Mouse (Mus musculus): ENCODE data around the gene Hmga1. TPM values are rescaled to one million over a fixed set of nuclear protein-coding genes. Genes with fewer than 3 reads are reported as not detected.
A peak's percentile ranks its signal among the peaks of the same experiment; 100 is the strongest.

Gene Hmga1
- polyA plus RNA-seq, 1 experiment from 2014 or later, result 142 TPM

- H3K27ac ChIP-seq (replicated peaks; ENCODE audit: low read depth, low read length), result no peak overlapping the region
- peak; percentile 23; the same call in 1 of the 2 replicates for ATAC-seq (ENCODE audit: low read depth)
- H3K27me3 ChIP-seq (replicated peaks; ENCODE audit: control insufficient read depth, insufficient read depth, low read length), result peaks cover 64% of the 10 kb centered on the region
- 1% methylated on average over 16 of the region's 64 CpGs for WGBS
- H3K4me1 ChIP-seq (ENCODE audit: control insufficient read depth, insufficient read depth, low read length), result 0 out of 2 replicates have a peak, but pooled peaks cover 8% of the 10 kb centered on the region
- no peaks in the 10 kb centered on the region for H3K36me3 ChIP-seq (ENCODE audit: control insufficient read depth, insufficient read depth, low read length)
- DNase-seq (ENCODE audit: low spot score), result no peak
- peak overlapping the region; percentile 59 for H3K4me3 ChIP-seq (ENCODE audit: low read depth, low read length)
- peak overlapping the region; percentile 100 for H3K4me2 ChIP-seq (ENCODE audit: low read depth, low read length)
- no peaks in the 10 kb centered on the region for H3K9me3 ChIP-seq (ENCODE audit: control insufficient read depth, low read length)
- H3K9ac ChIP-seq (ENCODE audit: low read depth, low read length), result peak overlapping the region; percentile 63
Measured at GRCm38 (mm10) chr17:27511865-27512618, 44.3 kb upstream of the Hmga1 start.

- 0 out of 2 replicates have a peak, but pooled peaks cover 8% of the 10 kb centered on the region for H3K4me1 ChIP-seq (ENCODE audit: control insufficient read depth, insufficient read depth, low read length)
- H3K27ac ChIP-seq (replicated peaks; ENCODE audit: low read depth, low read length), result no peak overlapping the region
- H3K4me3 ChIP-seq (ENCODE audit: low read depth, low read length), result peak overlapping the region; percentile 59
- no peaks in the 10 kb centered on the region for H3K36me3 ChIP-seq (ENCODE audit: control insufficient read depth, insufficient read depth, low read length)
- no peak for DNase-seq (ENCODE audit: low spot score)
- H3K9ac ChIP-seq (ENCODE audit: low read depth, low read length), result peak overlapping the region; percentile 63
- H3K9me3 ChIP-seq (ENCODE audit: control insufficient read depth, low read length), result no peaks in the 10 kb centered on the region
- peak overlapping the region; percentile 100 for H3K4me2 ChIP-seq (ENCODE audit: low read depth, low read length)
- WGBS, result 0% methylated on average over 4 of the region's 78 CpGs
- no peak for ATAC-seq (ENCODE audit: low read depth)
- H3K27me3 ChIP-seq (replicated peaks; ENCODE audit: control insufficient read depth, insufficient read depth, low read length), result peaks cover 69% of the 10 kb centered on the region
Measured at GRCm38 (mm10) chr17:27512619-27513161, 43.6 kb upstream of the Hmga1 start.

- WGBS, result 1% methylated on average over 24 of the region's 66 CpGs
- peak overlapping the region; percentile 63 for H3K9ac ChIP-seq (ENCODE audit: low read depth, low read length)
- no peaks in the 10 kb centered on the region for H3K9me3 ChIP-seq (ENCODE audit: control insufficient read depth, low read length)
- H3K4me1 ChIP-seq (ENCODE audit: control insufficient read depth, insufficient read depth, low read length), result 0 out of 2 replicates have a peak, but pooled peaks cover 8% of the 10 kb centered on the region
- H3K27ac ChIP-seq (replicated peaks; ENCODE audit: low read depth, low read length), result no peak overlapping the region
- H3K27me3 ChIP-seq (replicated peaks; ENCODE audit: control insufficient read depth, insufficient read depth, low read length), result peaks cover 69% of the 10 kb centered on the region
- H3K36me3 ChIP-seq (ENCODE audit: control insufficient read depth, insufficient read depth, low read length), result no peaks in the 10 kb centered on the region
- DNase-seq (ENCODE audit: low spot score), result no peak
- H3K4me3 ChIP-seq (ENCODE audit: low read depth, low read length), result peak overlapping the region; percentile 59
- ATAC-seq (ENCODE audit: low read depth), result no peak
- peak overlapping the region; percentile 100 for H3K4me2 ChIP-seq (ENCODE audit: low read depth, low read length)
Measured at GRCm38 (mm10) chr17:27513279-27513915, 42.9 kb upstream of the Hmga1 start.

- no peak overlapping the region for H3K27ac ChIP-seq (replicated peaks; ENCODE audit: low read depth, low read length)
- H3K4me3 ChIP-seq (ENCODE audit: low read depth, low read length), result peak overlapping the region; percentile 59
- H3K9ac ChIP-seq (ENCODE audit: low read depth, low read length), result no peak overlapping the region
- ATAC-seq (ENCODE audit: low read depth) (no peak), DNase-seq (ENCODE audit: low spot score) (no peak)
- WGBS, result 36% methylated on average over 22 of the region's 27 CpGs
- peaks cover 75% of the 10 kb centered on the region for H3K27me3 ChIP-seq (replicated peaks; ENCODE audit: control insufficient read depth, insufficient read depth, low read length)
- peak overlapping the region; percentile 100 for H3K4me2 ChIP-seq (ENCODE audit: low read depth, low read length)
- H3K9me3 ChIP-seq (ENCODE audit: control insufficient read depth, low read length), result no peaks in the 10 kb centered on the region
- H3K4me1 ChIP-seq (ENCODE audit: control insufficient read depth, insufficient read depth, low read length), result 0 out of 2 replicates have a peak, but pooled peaks cover 8% of the 10 kb centered on the region
- H3K36me3 ChIP-seq (ENCODE audit: control insufficient read depth, insufficient read depth, low read length), result no peaks in the 10 kb centered on the region
Measured at GRCm38 (mm10) chr17:27513916-27514762, 42.2 kb upstream of the Hmga1 start.

- Histone ChIP-seq H3K4me2 (ENCODE audit: low read depth, low read length) (no peak overlapping the region), H3K36me3 (ENCODE audit: control insufficient read depth, insufficient read depth, low read length) (no peaks in the 10 kb centered on the region), H3K4me3 (ENCODE audit: low read depth, low read length) (no peak overlapping the region), H3K27ac (replicated peaks; ENCODE audit: low read depth, low read length) (no peak overlapping the region), H3K4me1 (ENCODE audit: control insufficient read depth, insufficient read depth, low read length) (no peaks in the 10 kb centered on the region), H3K27me3 (replicated peaks; ENCODE audit: control insufficient read depth, insufficient read depth, low read length) (peaks cover 66% of the 10 kb centered on the region), H3K9ac (ENCODE audit: low read depth, low read length) (no peak overlapping the region), H3K9me3 (ENCODE audit: control insufficient read depth, low read length) (no peaks in the 10 kb centered on the region)
- DNase-seq (ENCODE audit: low spot score), result no peak
- WGBS, result 16% methylated on average over 9 of the region's 9 CpGs
- no peak for ATAC-seq (ENCODE audit: low read depth)
Measured at GRCm38 (mm10) chr17:27518296-27518695, 38.0 kb upstream of the Hmga1 start.

GRCm38 (mm10) chr17:27518700-27519595 lies 37.3 kb upstream of the Hmga1 start:
- H3K4me1 ChIP-seq (ENCODE audit: control insufficient read depth, insufficient read depth, low read length), result no peaks in the 10 kb centered on the region
- H3K27me3 ChIP-seq (replicated peaks; ENCODE audit: control insufficient read depth, insufficient read depth, low read length), result peaks cover 60% of the 10 kb centered on the region
- H3K27ac ChIP-seq (replicated peaks; ENCODE audit: low read depth, low read length), result no peak overlapping the region
- no peak for ATAC-seq (ENCODE audit: low read depth)
- H3K36me3 ChIP-seq (ENCODE audit: control insufficient read depth, insufficient read depth, low read length), result no peaks in the 10 kb centered on the region
- H3K4me3 ChIP-seq (ENCODE audit: low read depth, low read length), result no peak overlapping the region
- 38% methylated on average over 15 of the region's 15 CpGs for WGBS
- H3K9ac ChIP-seq (ENCODE audit: low read depth, low read length), result no peak overlapping the region
- no peak overlapping the region for H3K4me2 ChIP-seq (ENCODE audit: low read depth, low read length)
- no peaks in the 10 kb centered on the region for H3K9me3 ChIP-seq (ENCODE audit: control insufficient read depth, low read length)
- DNase-seq (ENCODE audit: low spot score), result no peak

- Histone ChIP-seq H3K9me3 (ENCODE audit: control insufficient read depth, low read length) (no peaks in the 10 kb centered on the region), H3K9ac (ENCODE audit: low read depth, low read length) (no peak overlapping the region), H3K36me3 (ENCODE audit: control insufficient read depth, insufficient read depth, low read length) (no peaks in the 10 kb centered on the region), H3K4me1 (ENCODE audit: control insufficient read depth, insufficient read depth, low read length) (no peaks in the 10 kb centered on the region), H3K27me3 (replicated peaks; ENCODE audit: control insufficient read depth, insufficient read depth, low read length) (peaks cover 44% of the 10 kb centered on the region), H3K4me3 (ENCODE audit: low read depth, low read length) (no peak overlapping the region), H3K27ac (replicated peaks; ENCODE audit: low read depth, low read length) (no peak overlapping the region), H3K4me2 (ENCODE audit: low read depth, low read length) (0 out of 2 replicates have a peak overlapping the region, but pooled peaks have one; percentile 13)
- ATAC-seq (ENCODE audit: low read depth) (peak; percentile 41; the same call in 1 of the 2 replicates), DNase-seq (ENCODE audit: low spot score) (no peak)
- WGBS, result under 1% methylated on average over 18 of the region's 27 CpGs
Measured at GRCm38 (mm10) chr17:27520557-27520956, 35.7 kb upstream of the Hmga1 start.

Measured in embryonic facial prominence, embryonic 14.5 days (tissue).